9 mouse cellular contexts compared by ENCODE assay signal in genomic region chr8:11035628-11036416, GRCm38 (mm10). TPM values are rescaled to one million over a fixed set of nuclear protein-coding genes. Genes with fewer than 3 reads are reported as not detected.
DNase-seq lines count a peak whose midpoint lies in the region; ATAC-seq lines count a peak whose summit lies in the region.
"Had no signal": no experiment of that assay in that cellular context is flagged by ENCODE, and none has a peak within 500 bp of the region (broad histone marks: within the 10 kb centered on the region; RNA-seq: fewer than 3 reads in every experiment).

No protein-coding gene starts in this region.

- H3K27ac ChIP-seq in heart, embryonic 10.5 days = peak overlapping the region; percentile 56; the same call in 1 of the 2 replicates
- peak overlapping the region; percentile 51; the same call in 1 of the 2 replicates for H3K27ac ChIP-seq in hindbrain, embryonic 14.5 days
- 0 out of 2 replicates have a peak overlapping the region, but pooled peaks have one; percentile 10 for H3K27ac ChIP-seq in midbrain, embryonic 12.5 days (replicated peaks)

- no peaks in the 10 kb centered on the region for H3K36me3 ChIP-seq in heart, embryonic 10.5 days
- no peaks in the 10 kb centered on the region for H3K36me3 ChIP-seq in hindbrain, embryonic 14.5 days (replicated peaks; ENCODE audit: control insufficient read depth, insufficient read depth)
- H3K36me3 ChIP-seq in midbrain, embryonic 12.5 days = no peaks in the 10 kb centered on the region

- peak; percentile 43; the same call in 1 of the 2 replicates for ATAC-seq in hindbrain, embryonic 14.5 days (ENCODE audit: low FRiP score)
- peak; percentile 78 for ATAC-seq in midbrain, embryonic 12.5 days (ENCODE audit: low FRiP score, low read depth)
- ATAC-seq in inflammation-experienced regulatory T-cells, adult 6 months = no peak

- H3K4me2 ChIP-seq in hindbrain, embryonic 14.5 days (replicated peaks) = peak overlapping the region; percentile 30; the same call in 1 of the 2 replicates
- peak overlapping the region; percentile 35 for H3K4me2 ChIP-seq in midbrain, embryonic 12.5 days (replicated peaks)

- peak overlapping the region; percentile 21 for H3K9ac ChIP-seq in hindbrain, embryonic 14.5 days
- no peak overlapping the region for H3K9ac ChIP-seq in midbrain, embryonic 12.5 days (replicated peaks)

- H3K4me1 ChIP-seq in heart, embryonic 10.5 days = peaks cover 10% of the 10 kb centered on the region; the same call in 1 of the 2 replicates
- H3K4me1 ChIP-seq in hindbrain, embryonic 14.5 days (replicated peaks; ENCODE audit: control insufficient read depth, insufficient read depth, low read length) = peaks cover 11% of the 10 kb centered on the region
- H3K4me1 ChIP-seq in midbrain, embryonic 12.5 days = peaks cover 16% of the 10 kb centered on the region

- no peak for DNase-seq in heart, embryonic 10.5 days (ENCODE audit: low spot score)
- no peak for DNase-seq in heart, postnatal 4 days
- peak; percentile 52 for DNase-seq in adrenal gland, adult 8-10 months
- peak; percentile 34 for DNase-seq in hindbrain, embryonic 14.5 days (ENCODE audit: low spot score)
- DNase-seq in thymus, postnatal 10 days (ENCODE audit: low spot score in 2 of 2) = no peak
- DNase-seq in urinary bladder, postnatal 10 days (ENCODE audit: low spot score) = no peak

- peak overlapping the region; percentile 44 for H3K4me3 ChIP-seq in heart, embryonic 10.5 days
- H3K4me3 ChIP-seq in hindbrain, embryonic 14.5 days (replicated peaks; ENCODE audit: low read length) = no peak overlapping the region
- no peak overlapping the region for H3K4me3 ChIP-seq in midbrain, embryonic 12.5 days
- H3K4me3 ChIP-seq: erythroblast, embryonic 14.5 days had no signal

- H3K27me3 ChIP-seq in heart, embryonic 10.5 days (ENCODE audit: insufficient read depth, poor library complexity, severe bottlenecking) = 0 out of 2 replicates have a peak, but pooled peaks cover 4% of the 10 kb centered on the region
- no peaks in the 10 kb centered on the region for H3K27me3 ChIP-seq in hindbrain, embryonic 14.5 days (ENCODE audit: control insufficient read depth, insufficient read depth, low read length)
- H3K27me3 ChIP-seq in midbrain, embryonic 12.5 days = no peaks in the 10 kb centered on the region

- H3K9me3 ChIP-seq in heart, embryonic 10.5 days = no peaks in the 10 kb centered on the region
- H3K9me3 ChIP-seq in hindbrain, embryonic 14.5 days (ENCODE audit: control insufficient read depth, low read length) = no peaks in the 10 kb centered on the region
- H3K9me3 ChIP-seq in midbrain, embryonic 12.5 days = no peaks in the 10 kb centered on the region

- 43% methylated on average over 19 of the region's 19 CpGs for WGBS in heart, embryonic 10.5 days
- WGBS in hindbrain, embryonic 14.5 days = 8% methylated on average over 19 of the region's 19 CpGs
- 21% methylated on average over 19 of the region's 19 CpGs for WGBS in midbrain, embryonic 12.5 days

RNA-seq across cellular contexts. Expression of gene Irs2, which starts 27.6 kb away (rescaled TPM):
- polyA plus RNA-seq in heart, embryonic 10.5 days (2016; fragmentation: Nextera tagmentation; extraction: Ambion mirVana) = 4.5 and 6.2 TPM in 2 replicates
- total RNA-seq in heart, postnatal 4 days (2021) = 10 to 100 TPM; 39.5 to 47.6 TPM
- 10 to 100 TPM; 18.6 to 28.6 (median 20.4) TPM for total RNA-seq in adrenal gland, adult 8-10 months (2022)
- 5.4 and 5.8 TPM in 2 replicates for polyA plus RNA-seq in hindbrain, embryonic 14.5 days (2014; fragmentation: Nextera tagmentation; extraction: Ambion mirVana)
- 7.9 and 10.0 TPM in 2 replicates for polyA plus RNA-seq in midbrain, embryonic 12.5 days (2016; fragmentation: Nextera tagmentation; extraction: Ambion mirVana)
- polyA plus RNA-seq in inflammation-experienced regulatory T-cells, adult 6 months (2017; shearing (Covaris generic)) = under 1 TPM in 2 of 3 experiments, not detected in 1; 0.72 to 0.73 TPM

Comparison
In these comparisons a context has a peak if more than half of its experiments do, and no peak if none do; other contexts are left out.
1. DNase-seq: peak in adrenal gland, adult 8-10 months (single experiment) and hindbrain, embryonic 14.5 days (single experiment); none in heart, embryonic 10.5 days (single experiment), heart, postnatal 4 days (single experiment), thymus, postnatal 10 days (0 of 2) and urinary bladder, postnatal 10 days (single experiment).
2. Peak in every context shown above with its lines, with median percentiles within 50 percentile points of each other: H3K27ac ChIP-seq.